Mouse (Mus musculus) erythroblast, embryonic 14.5 days (primary cell): ENCODE results near the gene Celf2. TPM values are rescaled to one million over a fixed set of nuclear protein-coding genes. Genes with fewer than 3 reads are reported as not detected.

Source experiments
- H3K27me3 ChIP-seq: 2 replicates; pipeline ENCODE4 v1.6.1; 2012; ENCODE audit warnings: inconsistent platforms; ENCODE audit not compliant: control insufficient read depth
- H3K36me3 ChIP-seq: 2 replicates; pipeline ENCODE4 v1.6.1; 2012; ENCODE audit warnings: mild to moderate bottlenecking, inconsistent platforms; ENCODE audit not compliant: control insufficient read depth
- H3K4me1 ChIP-seq: 2 replicates; pipeline ENCODE4 v1.6.1; 2012; ENCODE audit warnings: inconsistent platforms; ENCODE audit not compliant: control insufficient read depth
- H3K4me3 ChIP-seq: replicated peaks from 2 replicates; pipeline ENCODE3; 2012; ENCODE audit warnings: moderate library complexity, mild to moderate bottlenecking, inconsistent platforms
- H3K9me3 ChIP-seq: 2 replicates; pipeline ENCODE4 v1.6.1; 2012; ENCODE audit warnings: low read length, inconsistent platforms, mixed read lengths; ENCODE audit not compliant: control insufficient read depth
- GATA1 ChIP-seq: IDR thresholded peaks from 2 replicates; pipeline ENCODE4 v1.6.1; 2012; ENCODE audit warnings: low read length, inconsistent platforms, mixed read lengths
- TAL1 ChIP-seq: IDR thresholded peaks from 3 replicates; pipeline ENCODE4 v1.6.1; 2012; ENCODE audit warnings: low read length, inconsistent platforms, mixed read lengths
- polyA plus RNA-seq: library from polyadenylated mRNA; stranded (reverse); fragments of >175 nt; gene quantifications from 2 replicates; pipeline ENCODE4 v1.2.3, GENCODE M21; 2012

Gene Celf2
- polyA plus RNA-seq, 1 experiment = under 0.01 TPM

DNA sequence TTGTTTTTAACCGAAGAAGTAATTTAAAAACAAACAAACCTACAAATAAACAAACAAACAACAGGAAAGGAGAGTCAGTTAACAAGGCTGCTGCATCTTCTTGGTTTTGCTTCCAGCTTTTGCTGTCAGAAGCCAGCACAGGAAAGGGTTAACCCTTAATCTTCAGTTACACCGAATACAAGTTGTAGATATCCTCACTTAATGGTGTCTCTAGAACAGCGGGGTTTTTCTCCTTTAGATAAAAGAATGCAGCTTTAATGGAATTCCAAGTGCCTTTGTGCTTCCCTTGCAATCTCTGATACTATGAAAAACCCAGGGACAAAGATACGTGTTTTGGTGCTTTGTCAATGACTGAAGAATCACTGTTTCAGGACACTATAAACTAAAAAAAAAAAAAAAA lies 420.8 kb downstream of the Celf2 start:
- TF ChIP-seq GATA1 (no peak), TAL1 (no peak)
- Histone ChIP-seq H3K9me3 (no peaks in the 10 kb centered on the region), H3K36me3 (no peaks in the 10 kb centered on the region)

DNA sequence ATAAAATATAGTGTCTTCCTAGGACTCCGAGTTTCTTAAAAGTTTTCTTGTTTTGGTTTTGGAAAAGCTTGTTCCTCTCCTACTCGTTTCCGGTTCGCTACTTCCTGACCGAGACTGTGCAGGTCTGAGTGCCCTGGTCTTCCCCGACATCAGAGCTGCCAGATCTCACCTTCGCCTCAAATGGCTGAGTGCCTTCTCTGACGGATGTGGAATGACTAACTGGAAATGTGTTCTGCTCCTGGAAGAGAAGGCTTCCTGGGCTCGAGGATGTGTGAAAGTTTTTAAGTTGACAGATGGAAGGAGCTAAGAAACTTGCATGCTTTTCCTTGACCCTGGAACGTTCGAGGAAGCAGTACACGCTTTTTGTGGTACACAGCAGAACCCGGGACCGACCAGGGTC lies 421.9 kb downstream of the Celf2 start:
- no peak for TF ChIP-seq GATA1
- TF ChIP-seq TAL1 = no peak
- Histone ChIP-seq H3K4me1 (no peaks in the 10 kb centered on the region), H3K27me3 (no peaks in the 10 kb centered on the region), H3K4me3 (no peak overlapping the region), H3K9me3 (no peaks in the 10 kb centered on the region), H3K36me3 (no peaks in the 10 kb centered on the region)

More for the DNA sequence above, 420.8 kb downstream of the Celf2 start:
- H3K4me1 ChIP-seq = no peaks in the 10 kb centered on the region
- no peak overlapping the region for H3K4me3 ChIP-seq
- H3K27me3 ChIP-seq = no peaks in the 10 kb centered on the region

DNA sequence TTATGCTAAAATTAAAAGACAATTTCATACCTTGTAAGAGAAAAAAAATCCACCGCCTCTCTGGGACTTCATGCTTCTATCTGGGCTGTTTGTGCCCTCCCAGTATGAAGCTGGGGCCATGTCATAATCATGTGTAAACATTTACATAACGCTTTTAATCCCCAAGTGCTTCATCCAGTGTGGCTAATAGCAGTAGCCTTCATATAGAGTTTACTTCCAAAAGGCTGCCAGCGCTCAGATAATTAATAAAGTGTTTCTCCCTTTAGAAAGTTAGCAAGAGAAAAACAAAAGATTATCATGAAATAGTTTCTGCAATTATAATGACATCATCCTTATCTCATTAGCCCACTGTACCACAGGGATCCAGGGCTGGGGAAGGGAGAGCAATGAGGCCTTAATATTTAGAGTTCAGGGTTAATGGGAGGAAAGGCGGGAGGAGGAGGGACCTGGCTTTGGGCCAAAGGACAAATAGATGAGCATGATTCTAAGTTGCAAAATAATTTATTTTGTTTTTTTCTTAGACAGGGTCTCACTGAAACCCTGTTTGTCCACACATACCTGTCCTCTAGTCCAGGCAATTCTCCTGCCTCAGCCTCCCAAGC lies 425.8 kb downstream of the Celf2 start:
- Histone ChIP-seq H3K4me3 (no peak overlapping the region), H3K4me1 (no peaks in the 10 kb centered on the region), H3K27me3 (peaks cover 2% of the 10 kb centered on the region; the same call in 1 of the 2 replicates), H3K36me3 (no peaks in the 10 kb centered on the region), H3K9me3 (no peaks in the 10 kb centered on the region)
- TF ChIP-seq TAL1 = no peak
- no peak for TF ChIP-seq GATA1

DNA sequence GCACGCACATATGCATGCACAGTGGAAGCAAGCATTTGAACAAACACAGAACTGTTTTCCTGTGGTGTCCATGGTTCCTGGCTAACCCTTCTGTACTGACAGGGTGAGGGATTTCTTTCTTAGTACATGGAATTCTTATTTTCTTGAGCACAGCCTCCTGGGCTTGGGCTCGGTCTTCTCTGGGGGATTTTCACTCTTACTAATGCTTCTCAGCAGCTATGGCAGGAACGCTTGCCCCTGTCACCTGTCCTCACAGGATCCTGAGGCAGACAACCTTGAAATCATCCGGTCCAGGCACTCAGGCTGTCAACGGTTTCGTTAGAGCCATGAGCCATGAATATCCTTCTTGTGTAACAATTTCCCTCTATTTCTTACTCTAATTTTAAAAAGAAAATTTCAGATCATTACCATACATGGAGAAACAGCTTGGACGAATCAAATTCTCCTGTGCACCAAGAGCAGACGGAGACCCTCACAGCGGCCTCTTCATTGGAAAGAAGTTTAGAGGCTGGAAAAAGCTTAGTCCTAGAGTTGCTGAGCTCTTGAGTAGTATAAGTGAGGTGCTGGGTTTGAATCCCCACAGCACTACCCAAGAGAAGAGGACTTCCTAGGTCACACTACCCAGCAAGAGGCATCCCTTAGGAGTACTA lies 426.9 kb downstream of the Celf2 start:
- Histone ChIP-seq H3K36me3 (no peaks in the 10 kb centered on the region), H3K4me1 (no peaks in the 10 kb centered on the region), H3K4me3 (no peak overlapping the region), H3K27me3 (peaks cover 2% of the 10 kb centered on the region; the same call in 1 of the 2 replicates), H3K9me3 (no peaks in the 10 kb centered on the region)
- TF ChIP-seq GATA1 (no peak), TAL1 (no peak)

DNA sequence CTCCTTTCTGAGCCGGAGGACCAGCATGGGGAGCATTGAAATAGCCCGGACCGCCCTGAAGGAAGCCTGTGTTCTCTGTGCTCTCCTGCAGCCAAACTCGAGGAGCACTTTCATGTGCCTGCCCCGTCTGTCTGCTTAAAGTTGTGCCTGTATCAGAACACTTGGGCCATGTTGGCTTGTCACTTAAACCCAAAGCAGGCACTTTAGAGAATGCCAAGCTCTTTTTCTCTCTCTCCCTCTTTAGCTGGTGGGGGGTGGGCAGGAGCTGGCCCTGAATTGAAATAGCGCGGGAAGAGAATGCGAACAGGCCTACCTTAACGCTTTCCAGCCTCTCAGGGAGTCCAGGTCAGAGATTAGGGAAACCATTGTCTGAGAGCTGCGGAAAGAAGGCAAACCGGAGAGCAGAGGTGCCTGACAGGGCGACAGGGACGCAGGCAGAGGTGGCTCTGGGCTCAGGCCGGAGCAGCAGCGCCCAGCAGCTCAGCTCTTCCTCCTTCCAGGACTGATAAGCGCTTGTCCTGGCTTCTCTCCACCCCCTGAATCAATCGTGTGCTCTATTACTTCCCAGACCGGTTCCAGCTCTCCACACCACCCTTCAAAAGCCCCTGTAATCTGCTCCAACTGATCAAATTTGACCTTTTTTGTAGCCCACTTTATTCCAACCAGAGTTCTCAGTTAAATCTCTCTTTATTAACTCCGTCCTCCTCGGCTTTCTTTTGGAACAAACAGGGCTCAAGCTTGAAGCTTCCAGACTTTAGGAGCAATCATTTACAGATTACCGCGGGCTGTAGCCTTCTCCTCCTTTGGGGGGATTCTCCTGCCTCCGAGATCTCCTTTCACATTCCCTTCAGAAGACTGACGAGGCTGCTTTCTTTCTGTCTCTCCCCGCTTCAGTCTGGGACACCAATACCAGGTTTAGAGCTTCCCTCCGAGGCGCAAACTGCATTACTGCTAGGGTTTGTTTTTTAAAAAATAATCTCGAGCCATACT lies 428.3 kb downstream of the Celf2 start:
- no peaks in the 10 kb centered on the region for H3K36me3 ChIP-seq
- peak overlapping the region; percentile 8 for H3K4me3 ChIP-seq
- TF ChIP-seq GATA1 = no peak
- no peak for TF ChIP-seq TAL1
- no peaks in the 10 kb centered on the region for H3K9me3 ChIP-seq
- peaks cover 2% of the 10 kb centered on the region; the same call in 1 of the 2 replicates for H3K27me3 ChIP-seq
- H3K4me1 ChIP-seq = no peaks in the 10 kb centered on the region

DNA sequence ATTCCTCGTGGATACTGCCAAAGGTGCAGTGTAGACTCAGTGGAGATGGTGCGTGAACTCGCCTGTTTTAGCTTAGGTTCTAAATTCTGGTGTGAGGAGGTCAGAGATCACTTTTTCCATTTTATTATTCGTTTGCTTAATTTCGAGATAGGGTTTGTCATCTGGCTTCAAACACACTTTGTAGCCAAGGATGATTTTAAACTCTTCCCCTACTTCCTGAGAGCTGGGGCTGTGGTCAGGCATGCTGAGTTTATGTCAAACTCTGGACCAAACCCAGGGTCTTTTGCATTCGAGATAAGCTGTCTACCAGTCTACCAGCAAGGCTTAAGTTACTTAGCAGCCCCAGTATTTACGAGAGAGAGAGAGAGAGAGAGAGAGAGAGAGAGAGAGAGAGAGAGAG lies 429.3 kb downstream of the Celf2 start:
- no peaks in the 10 kb centered on the region for H3K9me3 ChIP-seq
- TF ChIP-seq TAL1 (no peak), GATA1 (no peak)
- no peaks in the 10 kb centered on the region for H3K4me1 ChIP-seq
- H3K27me3 ChIP-seq = peaks cover 2% of the 10 kb centered on the region; the same call in 1 of the 2 replicates
- H3K4me3 ChIP-seq = no peak overlapping the region
- H3K36me3 ChIP-seq = no peaks in the 10 kb centered on the region

DNA sequence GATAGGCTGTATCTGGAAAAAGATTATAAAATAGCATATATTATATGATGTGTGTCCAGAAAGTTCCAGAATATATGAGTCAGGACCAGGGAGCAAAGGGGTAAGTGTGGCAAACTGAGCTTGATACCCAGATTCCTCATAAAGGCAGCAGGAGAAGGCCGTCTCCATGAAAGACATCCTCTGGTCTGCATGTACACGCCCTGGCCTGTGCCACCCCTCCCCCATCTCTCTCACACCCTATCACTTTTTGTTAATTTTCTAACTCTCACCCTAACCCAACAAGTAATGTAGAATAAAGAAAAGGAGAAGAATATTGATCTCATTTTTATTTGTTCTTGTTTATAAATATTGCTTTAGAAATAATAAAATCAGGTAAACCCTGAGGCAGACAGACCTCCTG lies 430.0 kb downstream of the Celf2 start:
- H3K36me3 ChIP-seq = no peaks in the 10 kb centered on the region
- peaks cover 2% of the 10 kb centered on the region; the same call in 1 of the 2 replicates for H3K27me3 ChIP-seq
- no peaks in the 10 kb centered on the region for H3K4me1 ChIP-seq
- H3K9me3 ChIP-seq = no peaks in the 10 kb centered on the region
- no peak for TF ChIP-seq TAL1
- no peak for TF ChIP-seq GATA1
- no peak overlapping the region for H3K4me3 ChIP-seq

DNA sequence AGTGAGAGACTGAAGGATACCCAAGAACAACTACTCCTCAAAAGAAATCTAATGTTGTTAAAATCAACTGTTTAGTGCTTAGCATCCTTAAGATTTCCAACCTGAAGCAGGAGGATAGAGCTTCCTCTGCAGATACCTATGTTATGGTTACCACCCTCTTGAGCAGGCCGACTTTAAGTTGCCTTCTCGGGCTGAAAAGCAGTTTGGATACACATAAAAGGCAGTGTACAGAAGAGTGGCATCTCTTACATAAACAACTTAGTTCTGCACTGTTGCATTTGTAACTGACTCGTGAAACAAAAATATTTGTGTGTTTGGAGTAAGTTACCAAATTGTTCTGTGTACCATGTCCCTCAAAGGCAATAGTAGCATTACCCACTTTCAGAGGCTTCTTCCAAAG lies 435.6 kb downstream of the Celf2 start:
- no peak overlapping the region for H3K4me3 ChIP-seq
- no peak for TF ChIP-seq TAL1
- no peak for TF ChIP-seq GATA1

More for the DNA sequence above, 435.6 kb downstream of the Celf2 start:
- Histone ChIP-seq H3K4me1 (no peaks in the 10 kb centered on the region), H3K27me3 (no peaks in the 10 kb centered on the region), H3K9me3 (no peaks in the 10 kb centered on the region), H3K36me3 (no peaks in the 10 kb centered on the region)
